Mouse (Mus musculus): ENCODE data around the gene Olfr1079. TPM values are rescaled to one million over a fixed set of nuclear protein-coding genes. Genes with fewer than 3 reads are reported as not detected.
"Not testable (repeated sequence)": the region's sequence is repeated elsewhere in the genome, so short reads cannot be mapped to it uniquely, and the experiment has no call there.

The Olfr1079 gene
- not detected for total RNA-seq (2021)
- long read RNA-seq, experiment 1, result 0 reads
- long read RNA-seq, experiment 2, result 0 reads

DNA sequence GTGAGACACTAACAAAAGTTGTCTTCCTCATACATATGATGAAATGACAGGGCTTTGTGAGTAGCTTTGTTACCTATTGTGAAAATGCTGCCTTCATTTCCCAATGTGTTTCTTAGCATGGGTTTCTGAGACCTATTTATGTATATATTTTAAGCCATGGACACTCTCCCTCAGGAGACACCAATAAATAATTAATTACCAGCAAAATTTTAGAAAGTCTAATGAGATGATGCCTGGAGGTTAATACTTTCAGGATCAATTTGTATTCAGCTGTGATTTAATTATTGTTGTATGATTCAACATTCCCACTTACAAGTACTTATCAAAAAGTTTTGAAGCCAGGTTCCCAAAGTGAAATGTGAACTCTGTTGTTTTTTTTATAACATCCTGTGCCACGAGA is at the start of gene Olfr1079:
Gene Olfr1079, minus strand, starts transcription at position 101 of the 400 bp plus-strand sequence.
- no peak for DNase-seq

DNA sequence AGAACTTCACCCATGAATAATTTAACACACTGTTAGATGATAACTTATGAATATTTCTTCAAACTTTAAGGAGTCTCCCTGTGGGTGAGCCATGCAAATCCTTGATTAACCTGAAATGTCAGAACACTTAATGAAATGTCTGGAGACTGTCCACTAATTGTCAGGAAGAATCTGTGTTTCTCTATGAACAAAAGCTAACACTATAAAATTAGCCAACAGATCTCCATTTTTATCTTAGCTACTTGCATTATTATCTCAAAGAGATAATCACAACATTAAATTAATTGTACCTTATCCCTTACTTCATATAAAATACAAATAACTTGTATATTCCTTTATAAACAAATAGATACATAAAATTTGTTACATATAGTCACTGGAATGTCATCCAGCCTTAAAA is 15.9 kb upstream of the Olfr1079 start, which contains the start of gene Olfr1080:
Gene Olfr1080, minus strand, starts transcription at position 101 of the 400 bp plus-strand sequence.
- DNase-seq, result not testable (repeated sequence)

DNA sequence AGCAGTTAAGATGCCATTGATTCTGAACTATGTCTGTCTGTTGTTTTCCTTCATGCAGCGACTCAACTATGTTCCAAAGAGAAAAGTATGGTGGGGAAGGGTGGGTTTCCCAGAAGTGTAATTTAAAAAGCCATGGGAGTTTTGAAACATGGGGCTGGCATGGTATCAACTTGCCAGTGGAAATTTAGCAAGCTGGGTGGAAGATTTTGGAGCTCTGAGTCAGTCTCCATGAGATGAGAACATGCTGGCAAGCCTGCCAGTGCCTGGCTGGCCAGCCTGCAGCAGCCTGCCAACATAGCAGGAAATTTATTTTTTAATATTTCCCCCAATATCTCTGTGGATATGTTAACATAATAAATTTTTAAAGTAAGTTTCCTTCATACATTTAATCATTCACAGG is 11.3 kb downstream of the Olfr1079 start:
- no peak for DNase-seq

DNA sequence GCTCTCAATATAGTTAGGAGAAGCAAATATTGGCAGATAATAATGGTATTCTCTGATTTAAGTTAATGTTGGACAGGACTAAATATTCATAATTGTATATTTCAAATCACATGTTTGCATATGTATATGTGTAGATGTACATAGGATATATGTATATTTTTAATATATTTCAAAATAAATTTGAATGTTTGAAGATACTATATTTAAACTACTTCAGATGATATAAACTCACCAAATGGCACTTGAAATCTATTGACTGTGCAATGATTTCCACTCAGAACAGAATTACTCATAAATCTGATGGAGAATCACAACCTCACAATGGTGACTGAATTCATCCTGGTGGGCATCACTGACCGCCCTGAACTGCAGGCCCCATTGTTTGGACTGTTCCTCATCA is 34.1 kb downstream of the Olfr1079 start, which contains the start of gene Olfr1076:
Gene Olfr1076, plus strand, starts transcription at position 301 of the 400 bp plus-strand sequence.
- no peak for DNase-seq

DNA sequence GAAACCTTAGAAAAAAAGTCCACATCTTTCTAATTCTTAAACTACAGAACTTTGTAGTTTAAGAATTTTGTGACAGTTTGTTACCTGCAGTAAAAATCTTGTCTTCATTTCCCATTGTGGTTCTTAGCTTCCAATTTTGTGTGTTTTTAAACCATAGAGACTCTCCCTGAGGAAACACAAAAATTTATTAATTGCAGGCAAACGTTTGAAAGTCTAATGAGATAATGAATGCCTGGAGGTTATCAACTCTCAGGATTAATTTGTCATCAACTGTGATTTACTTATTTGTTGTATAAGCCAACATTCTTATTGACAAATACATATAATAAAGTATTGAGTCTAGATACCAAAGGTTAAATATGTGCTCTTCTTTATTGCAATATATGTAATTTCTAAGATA is 55.0 kb downstream of the Olfr1079 start, which contains the start of gene Olfr228:
Gene Olfr228, minus strand, starts transcription at position 101 of the 400 bp plus-strand sequence.
- no peak for DNase-seq

Other genes starting within 250 kb of the Olfr1079 start
- gene Olfr1053, start 227.2 kb downstream of the Olfr1079 start, total RNA-seq (2021), result not detected
- gene Olfr1054, start 207.0 kb downstream of the Olfr1079 start, total RNA-seq (2021), result not detected
- gene Olfr1055, start 192.2 kb downstream of the Olfr1079 start, total RNA-seq (2021), result not detected
- not detected for gene Olfr1056, start 180.0 kb downstream of the Olfr1079 start, total RNA-seq (2021)
- not detected for gene Olfr1057, start 164.1 kb downstream of the Olfr1079 start, total RNA-seq (2021)
- gene Olfr1058, start 153.9 kb downstream of the Olfr1079 start, total RNA-seq (2021), result not detected
- gene Olfr1061, start 128.4 kb downstream of the Olfr1079 start, total RNA-seq (2021), result not detected
- not detected for gene Olfr1062, start 115.7 kb downstream of the Olfr1079 start, total RNA-seq (2021)
- not detected for gene Olfr1065, start 91.9 kb downstream of the Olfr1079 start, total RNA-seq (2021)
- not detected for gene Olfr1066, start 86.2 kb downstream of the Olfr1079 start, total RNA-seq (2021)
- not detected for gene Olfr228, start 55.1 kb downstream of the Olfr1079 start, total RNA-seq (2021)
- not detected for gene Olfr1076, start 34.0 kb downstream of the Olfr1079 start, total RNA-seq (2021)
- not detected for gene Olfr1080, start 15.8 kb upstream of the Olfr1079 start, total RNA-seq (2021)
- not detected for gene Olfr1082, start 56.5 kb upstream of the Olfr1079 start, total RNA-seq (2021)
- gene Olfr1084, start 97.2 kb upstream of the Olfr1079 start, total RNA-seq (2021), result not detected
- gene Olfr1085, start 119.5 kb upstream of the Olfr1079 start, total RNA-seq (2021), result not detected
- gene Olfr1086, start 137.6 kb upstream of the Olfr1079 start, total RNA-seq (2021), result not detected
- gene Olfr1087, start 155.9 kb upstream of the Olfr1079 start, total RNA-seq (2021), result not detected
- gene Olfr1089, start 191.2 kb upstream of the Olfr1079 start, total RNA-seq (2021), result not detected
- gene Olfr1090, start 216.5 kb upstream of the Olfr1079 start, total RNA-seq (2021), result not detected
- not detected for gene Olfr1093, start 240.0 kb upstream of the Olfr1079 start, total RNA-seq (2021)